In the genomic region with DNA sequence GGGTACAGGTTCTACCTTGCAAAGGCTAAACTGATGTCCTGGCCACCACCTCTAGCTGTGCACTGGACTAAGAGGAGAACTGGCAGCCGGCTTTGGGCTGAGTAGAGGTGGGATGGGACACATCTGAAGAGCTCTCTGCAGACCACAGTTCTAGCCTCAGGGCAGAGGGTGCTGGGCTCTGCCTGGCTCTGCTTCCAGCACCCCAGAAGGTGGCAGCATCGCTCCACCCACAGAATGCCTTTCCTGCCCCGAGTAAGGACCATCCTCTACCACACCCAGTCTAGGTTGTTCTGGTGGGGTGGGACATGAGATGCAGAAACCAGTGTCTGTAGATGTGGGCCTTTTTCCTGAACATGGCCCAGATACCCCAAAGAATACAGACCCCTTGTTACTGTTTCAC, we compare ENCODE assay signal across 8 mouse cellular contexts. TPM values are rescaled to one million over a fixed set of nuclear protein-coding genes. Genes with fewer than 3 reads are reported as not detected.
A peak's percentile ranks its signal among the peaks of the same experiment; 100 is the strongest.
DNase-seq lines count a peak whose midpoint lies in the region; ATAC-seq and TF ChIP-seq lines count a peak whose summit lies in the region.

No protein-coding gene starts in this region.

- H3K9me3 ChIP-seq in G1E (replicated peaks), result no peaks in the 10 kb centered on the region

- peaks cover 94% of the 10 kb centered on the region for H3K4me1 ChIP-seq in G1E (ENCODE audit: insufficient read depth, low read depth, low read length)

- TF ChIP-seq CTCF in G1E (IDR thresholded peaks at IDR 0.05; ENCODE audit: low read depth, low read length), result peak; percentile 69

- intact Hi-C loops in heart, postnatal 14 days (cut with DNase I), result loop anchor here (1.0 to 5.0 kb wide), 2 partner anchors 58 to 179 kb away; no protein-coding TSS in a partner anchor

- no peaks in the 10 kb centered on the region for H3K27me3 ChIP-seq in G1E (ENCODE audit: insufficient read depth, low read length)

- H3K36me3 ChIP-seq in G1E (replicated peaks), result peaks cover 100% of the 10 kb centered on the region

- ATAC-seq in G1E (ENCODE audit: extremely low read depth, insufficient number of reproducible peaks, low FRiP score, poor library complexity, severe bottlenecking), result no peak
- peak; percentile 55; the same call in 1 of the 2 replicates for ATAC-seq in megakaryocyte-erythroid progenitor cell, adult 5-6 weeks (replicated peaks; ENCODE audit: low FRiP score, low TSS enrichment, poor library complexity, severe bottlenecking)

- peak; percentile 48 to 54 for DNase-seq in adrenal gland, adult 18-20 months (ENCODE audit: low spot score in 2 of 2)
- DNase-seq in adrenal gland, postnatal 4 days (ENCODE audit: low spot score in 2 of 2), result no peak
- DNase-seq in G1E (ENCODE audit: low spot score), result peak; percentile 60
- peak; percentile 86 to 89 for DNase-seq in cerebellum, postnatal 10 days
- DNase-seq in heart, postnatal 14 days, result peak; percentile 58 to 71
- peak; percentile 73 to 81 for DNase-seq in layer of hippocampus, postnatal 10 days (ENCODE audit: low spot score in 2 of 2)
- DNase-seq in spleen, postnatal 14 days (ENCODE audit: low spot score in 2 of 2), result peak; percentile 24 to 51

- no peak overlapping the region for H3K4me3 ChIP-seq in G1E (ENCODE audit: low read depth, low read length)

RNA-seq across cellular contexts. Expression of a gene that starts 12.1 kb away (rescaled TPM):
- total RNA-seq in adrenal gland, adult 18-20 months (2021), result 10 to 100 TPM in 1 of 2 experiments, 1 to 10 TPM in 1; 6.8 to 13.3 TPM
- total RNA-seq in adrenal gland, postnatal 4 days (2021), result 10 to 100 TPM; 18.2 to 19.3 TPM
- total RNA-seq in G1E (2014; fragmentation: Nextera tagmentation) (13.2 and 19.4 TPM in 2 replicates), G1E (2017) (13.5 and 16.3 TPM in 2 replicates)
- 6.3 and 8.7 TPM in 2 replicates for polyA plus RNA-seq in G1E (2012)
- total RNA-seq in heart, postnatal 14 days (2021), result 10 to 100 TPM; 11.4 to 12.1 TPM
- total RNA-seq in layer of hippocampus, postnatal 10 days (2021), result 10 to 100 TPM; 15.3 to 20.1 TPM
- total RNA-seq in megakaryocyte-erythroid progenitor cell, adult 5-6 weeks (2014; fragmentation: Nextera tagmentation), result 20.4 and 22.0 TPM in 2 replicates
- total RNA-seq in megakaryocyte-erythroid progenitor cell, adult 5-6 weeks (2017), result 6.0 and 16.3 TPM in 2 replicates

RNA-seq across cellular contexts. Expression of a gene that starts 44.4 kb away (rescaled TPM):
- 100 to 1,000 TPM in 1 of 2 experiments, 10 to 100 TPM in 1; 76.8 to 116 TPM for total RNA-seq in adrenal gland, adult 18-20 months (2021)
- 100 to 1,000 TPM in 1 of 2 experiments, 10 to 100 TPM in 1; 99.2 to 101 TPM for total RNA-seq in adrenal gland, postnatal 4 days (2021)
- total RNA-seq in G1E (2014; fragmentation: Nextera tagmentation) (82.7 and 101 TPM in 2 replicates), G1E (2017) (155 and 182 TPM in 2 replicates)
- polyA plus RNA-seq in G1E (2012), result 86.7 and 103 TPM in 2 replicates
- total RNA-seq in heart, postnatal 14 days (2021), result 10 to 100 TPM; 45.8 to 60.7 TPM
- total RNA-seq in layer of hippocampus, postnatal 10 days (2021), result 10 to 100 TPM; 86.9 to 93.1 TPM
- total RNA-seq in megakaryocyte-erythroid progenitor cell, adult 5-6 weeks (2014; fragmentation: Nextera tagmentation), result 44.7 and 73.5 TPM in 2 replicates
- 135 and 166 TPM in 2 replicates for total RNA-seq in megakaryocyte-erythroid progenitor cell, adult 5-6 weeks (2017)

Comparison
In these comparisons a context has a peak if more than half of its experiments do, and no peak if none do; other contexts are left out.
1. DNase-seq: peak in adrenal gland, adult 18-20 months (2 of 2), G1E (single experiment), cerebellum, postnatal 10 days (2 of 2), heart, postnatal 14 days (2 of 2), layer of hippocampus, postnatal 10 days (2 of 2) and spleen, postnatal 14 days (2 of 2); none in adrenal gland, postnatal 4 days (0 of 2).